Mouse (Mus musculus): Measurements from ENCODE around the gene Arsg. TPM values are rescaled to one million over a fixed set of nuclear protein-coding genes. Genes with fewer than 3 reads are reported as not detected.
"Not testable (repeated sequence)": the region's sequence is repeated elsewhere in the genome, so short reads cannot be mapped to it uniquely, and the experiment has no call there.

Gene Arsg
- polyA plus RNA-seq, 1 experiment from 2014 or later: 2.4 TPM

DNA sequence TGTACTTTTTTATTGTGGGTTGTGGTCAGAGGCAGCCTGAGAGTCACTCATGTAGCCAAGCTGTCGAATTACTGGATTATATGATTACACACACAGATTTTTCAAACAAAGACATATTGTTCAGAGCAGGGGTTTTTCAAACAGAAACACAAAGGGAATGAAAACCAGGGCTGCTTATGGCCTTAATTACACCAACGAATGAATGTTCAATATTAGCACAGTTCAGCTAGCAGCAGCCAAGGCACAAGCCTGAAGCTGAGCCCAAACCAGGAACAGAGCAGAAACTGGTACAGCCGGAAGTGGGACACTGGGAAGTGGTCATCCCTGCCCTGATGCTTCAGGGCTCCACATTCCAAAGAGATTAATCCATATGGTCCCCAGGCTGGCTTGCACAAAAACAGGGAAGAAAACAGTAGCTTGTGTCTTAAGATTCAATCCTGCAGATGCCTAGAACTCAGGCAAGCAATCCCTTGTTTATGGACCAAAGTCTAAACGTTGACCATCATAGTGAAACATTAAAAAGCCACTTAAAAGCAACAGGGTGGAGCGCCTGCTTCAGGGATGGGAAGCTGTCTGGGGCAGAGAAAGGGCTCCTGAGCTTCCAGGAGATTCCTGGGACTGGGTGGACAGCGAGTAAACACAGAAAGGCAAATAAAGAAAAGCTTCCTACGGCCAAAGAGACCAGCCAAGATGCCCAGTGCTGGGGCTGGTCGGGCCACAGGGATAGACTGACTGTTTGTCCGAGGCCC, 137.0 kb downstream of the Arsg start:
- WGBS: 11% methylated on average over 9 of the region's 9 CpGs
- peaks cover 15% of the 10 kb centered on the region for H3K4me1 ChIP-seq
- peak overlapping the region; percentile 91 for H3K4me2 ChIP-seq
- H3K9ac ChIP-seq: peak overlapping the region; percentile 59; the same call in 1 of the 2 replicates
- H3K27me3 ChIP-seq: 0 out of 2 replicates have a peak, but pooled peaks cover 12% of the 10 kb centered on the region
- no peaks in the 10 kb centered on the region for H3K9me3 ChIP-seq
- H3K36me3 ChIP-seq (replicated peaks): no peaks in the 10 kb centered on the region
- peak overlapping the region; percentile 61 for H3K4me3 ChIP-seq (replicated peaks)
- H3K27ac ChIP-seq: no peak overlapping the region
- no peak for ATAC-seq (ENCODE audit: low FRiP score)

DNA sequence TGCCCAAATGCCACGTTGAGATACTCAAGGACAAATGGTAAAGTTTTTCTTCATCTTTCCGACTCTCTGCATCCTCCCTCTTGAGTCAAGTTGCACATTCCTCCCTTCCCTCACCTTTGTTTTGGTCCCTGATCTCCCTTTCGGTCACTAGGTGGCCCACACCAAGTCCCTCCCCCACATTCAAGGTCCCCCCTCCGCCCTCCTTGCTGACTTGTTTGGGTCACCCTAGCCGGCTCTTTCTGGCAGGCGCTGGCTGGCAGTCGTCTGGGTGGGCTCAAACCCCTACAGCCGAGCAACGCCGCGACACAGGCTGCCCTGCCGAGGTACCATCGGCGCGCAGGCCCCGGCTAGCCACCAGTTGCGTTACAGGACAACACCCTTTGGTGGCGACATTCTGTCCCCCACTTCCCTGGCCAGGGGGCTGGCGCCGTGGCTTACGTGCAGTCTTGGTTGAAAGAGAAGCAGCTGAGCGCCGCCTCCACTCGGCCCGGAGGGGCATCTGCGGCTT, 137.7 kb downstream of the Arsg start:
- H3K36me3 ChIP-seq (replicated peaks): no peaks in the 10 kb centered on the region
- 0 out of 2 replicates have a peak, but pooled peaks cover 12% of the 10 kb centered on the region for H3K27me3 ChIP-seq
- H3K4me2 ChIP-seq: peak overlapping the region; percentile 91
- under 1% methylated on average over 26 of the region's 26 CpGs for WGBS
- H3K4me3 ChIP-seq (replicated peaks): peak overlapping the region; percentile 61
- peaks cover 15% of the 10 kb centered on the region for H3K4me1 ChIP-seq
- no peak; the same call in 1 of the 2 replicates for ATAC-seq (ENCODE audit: low FRiP score)
- no peaks in the 10 kb centered on the region for H3K9me3 ChIP-seq
- H3K27ac ChIP-seq: 0 out of 2 replicates have a peak overlapping the region, but pooled peaks have one; percentile 32
- peak overlapping the region; percentile 59 for H3K9ac ChIP-seq

DNA sequence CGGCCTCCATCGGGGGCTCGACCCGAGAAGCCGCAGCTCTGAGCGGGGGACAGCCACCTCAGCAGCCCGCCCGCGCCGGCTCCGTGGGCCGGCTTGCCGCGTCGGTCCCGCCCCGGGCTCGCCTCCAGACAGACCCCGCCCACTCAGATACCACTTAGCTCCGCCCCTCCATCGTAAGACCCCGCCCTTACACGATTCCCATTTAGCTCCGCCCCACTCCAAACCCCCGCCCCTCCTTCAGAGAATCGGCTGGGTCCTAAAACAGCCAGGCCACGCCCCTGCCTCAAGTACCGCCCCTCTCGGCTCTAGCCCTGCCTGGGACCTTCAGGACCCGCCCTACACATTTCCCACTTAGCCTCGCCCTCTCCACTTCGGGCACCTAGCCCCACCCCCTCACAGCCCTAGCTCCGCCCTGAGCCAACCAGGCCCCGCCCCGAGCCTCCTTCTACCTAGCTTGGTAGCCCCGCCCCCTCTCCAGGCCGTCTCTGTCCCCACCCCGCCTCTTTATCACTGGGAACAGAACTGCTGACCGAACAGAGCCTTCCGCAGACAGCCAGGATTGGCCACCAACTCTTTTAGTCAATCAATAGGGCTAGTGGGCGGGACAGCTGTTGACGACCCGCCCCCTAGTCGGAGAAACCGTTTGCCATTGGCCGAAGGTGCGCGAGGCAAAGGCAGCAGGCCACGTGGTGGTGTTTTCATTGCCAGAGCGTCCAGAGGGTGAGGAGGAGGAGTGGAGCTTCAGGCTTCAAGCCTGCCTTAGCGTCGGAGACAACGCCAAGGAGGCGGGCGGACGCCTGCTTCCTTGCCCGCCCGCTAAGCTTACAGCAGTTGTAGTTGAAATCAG, 138.4 kb downstream of the Arsg start, which contains the start of gene Wipi1:
TSS of gene Wipi1 (minus strand) at position 665 of the 847 bp plus-strand sequence.
- Histone ChIP-seq H3K27ac (0 out of 2 replicates have a peak within 1 kb of the TSS, but pooled peaks have one; percentile 32), H3K9ac (peak within 1 kb of the TSS; percentile 59), H3K9me3 (no peaks in the 10 kb centered on the region), H3K4me1 (peaks cover 16% of the 10 kb centered on the region), H3K4me3 (replicated peaks) (peak within 1 kb of the TSS; percentile 61), H3K27me3 (0 out of 2 replicates have a peak, but pooled peaks cover 12% of the 10 kb centered on the region), H3K4me2 (peak within 1 kb of the TSS; percentile 91), H3K36me3 (replicated peaks) (no peaks in the 10 kb centered on the region)
- under 1% methylated on average over 57 of the region's 58 CpGs for WGBS
- ATAC-seq (ENCODE audit: low FRiP score): peak; percentile 96

DNA sequence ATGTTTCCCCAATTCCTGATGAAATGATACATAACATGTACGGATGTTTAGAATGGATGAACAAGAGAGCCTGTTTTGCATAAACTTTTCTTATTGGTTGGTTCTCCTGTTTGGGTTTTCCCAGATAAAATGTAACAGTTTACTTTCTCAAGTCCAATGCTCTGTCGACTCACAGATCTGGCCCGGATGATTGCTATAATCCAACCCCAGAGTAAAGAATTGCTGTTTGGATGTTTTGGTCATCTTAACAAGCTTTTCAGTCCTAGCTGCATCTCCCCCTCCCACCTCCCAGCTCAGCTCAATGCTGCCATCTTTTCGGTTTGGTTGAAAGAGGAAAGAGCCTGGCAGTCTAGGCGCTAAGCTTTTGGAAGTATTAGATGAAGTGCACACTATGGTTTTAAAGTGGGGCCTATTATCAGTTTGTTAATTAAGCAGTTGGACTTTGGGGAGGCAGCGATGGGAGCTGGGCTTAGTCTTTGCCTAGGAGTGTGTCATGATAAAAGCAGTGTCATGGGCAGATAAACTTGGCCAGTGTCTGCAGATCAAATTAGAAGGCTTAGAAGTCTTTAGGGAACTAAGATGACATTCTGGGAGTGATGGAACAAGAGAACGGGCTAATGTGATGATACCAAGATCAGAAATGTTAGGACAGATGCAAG, 139.8 kb downstream of the Arsg start:
- peaks cover 19% of the 10 kb centered on the region for H3K4me1 ChIP-seq
- no peaks in the 10 kb centered on the region for H3K36me3 ChIP-seq (replicated peaks)
- 0 out of 2 replicates have a peak, but pooled peaks cover 12% of the 10 kb centered on the region for H3K27me3 ChIP-seq
- 62% methylated on average over 7 of the region's 7 CpGs for WGBS
- H3K9ac ChIP-seq: no peak overlapping the region
- no peaks in the 10 kb centered on the region for H3K9me3 ChIP-seq
- H3K4me3 ChIP-seq (replicated peaks): no peak overlapping the region
- no peak overlapping the region for H3K27ac ChIP-seq
- H3K4me2 ChIP-seq: no peak overlapping the region
- ATAC-seq (ENCODE audit: low FRiP score): no peak

DNA sequence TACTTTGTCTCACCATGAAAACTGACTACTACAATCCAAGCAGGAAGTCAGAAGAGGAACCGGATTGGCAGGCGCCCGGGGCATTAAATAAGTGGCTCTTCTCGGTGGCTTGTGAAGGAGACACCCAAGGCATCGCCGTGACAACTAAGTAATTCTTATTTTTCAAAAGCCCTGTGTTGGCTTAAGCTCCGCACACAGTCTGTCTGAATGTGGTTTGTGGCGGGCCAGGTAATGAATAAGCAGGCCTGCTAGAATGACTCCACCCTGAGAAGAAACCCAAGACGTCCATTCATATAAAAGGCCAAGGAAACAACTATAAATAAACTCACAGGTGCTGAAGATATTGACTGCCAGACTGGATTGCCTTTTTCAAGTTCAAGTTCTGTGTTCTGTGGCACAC, 142.1 kb downstream of the Arsg start:
- 62% methylated on average over 9 of the region's 9 CpGs for WGBS
- Histone ChIP-seq H3K4me1 (peaks cover 11% of the 10 kb centered on the region), H3K9me3 (no peaks in the 10 kb centered on the region), H3K4me2 (no peak overlapping the region), H3K36me3 (replicated peaks) (no peaks in the 10 kb centered on the region), H3K4me3 (replicated peaks) (no peak overlapping the region), H3K9ac (no peak overlapping the region), H3K27ac (no peak overlapping the region), H3K27me3 (0 out of 2 replicates have a peak, but pooled peaks cover 12% of the 10 kb centered on the region)
- ATAC-seq (ENCODE audit: low FRiP score): no peak

DNA sequence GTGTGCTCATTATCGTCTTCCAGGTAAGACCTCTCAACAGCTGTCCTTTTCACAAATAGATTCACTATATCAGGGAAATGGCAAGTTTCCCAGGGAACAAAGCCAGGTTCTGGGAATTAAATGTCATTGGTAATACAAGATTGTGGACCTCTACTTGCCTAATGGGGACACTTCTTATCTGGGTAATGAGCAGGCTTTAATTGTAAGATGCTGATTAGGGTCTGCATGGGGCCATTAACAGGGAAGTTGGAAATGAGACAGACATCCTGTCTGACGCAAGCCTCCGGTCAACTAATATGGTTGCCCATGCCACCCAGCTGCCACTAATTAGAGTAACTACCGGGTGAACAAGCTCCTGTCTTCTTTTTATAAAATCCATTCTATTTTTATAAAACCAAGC, 143.2 kb downstream of the Arsg start:
- Histone ChIP-seq H3K27me3 (0 out of 2 replicates have a peak, but pooled peaks cover 12% of the 10 kb centered on the region), H3K4me1 (peaks cover 4% of the 10 kb centered on the region), H3K9ac (no peak overlapping the region), H3K36me3 (replicated peaks) (no peaks in the 10 kb centered on the region), H3K27ac (no peak overlapping the region), H3K4me2 (no peak overlapping the region), H3K4me3 (replicated peaks) (no peak overlapping the region), H3K9me3 (no peaks in the 10 kb centered on the region)
- no peak for ATAC-seq (ENCODE audit: low FRiP score)
- 69% methylated on average over 4 of the region's 4 CpGs for WGBS

DNA sequence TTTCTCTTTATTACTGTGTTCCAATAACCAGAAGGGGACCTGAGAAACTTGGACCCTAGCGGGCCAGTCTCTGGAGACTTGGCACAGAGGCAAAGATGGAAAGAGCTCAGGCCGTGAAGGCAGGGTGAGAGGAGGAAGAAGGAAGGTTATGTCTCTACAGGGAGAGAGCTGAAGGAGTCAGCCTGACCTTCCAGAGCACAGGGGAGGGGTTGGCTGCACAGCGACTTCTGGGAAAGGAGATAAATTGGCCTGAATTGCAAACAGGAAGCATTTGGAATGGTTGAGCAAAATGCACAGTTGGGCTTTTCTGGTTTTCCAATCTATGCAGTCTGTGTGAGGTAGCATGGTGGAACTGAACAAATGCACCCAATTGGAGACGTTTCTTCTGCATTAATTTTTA, 143.6 kb downstream of the Arsg start:
- WGBS: 77% methylated on average over 4 of the region's 4 CpGs
- Histone ChIP-seq H3K9ac (no peak overlapping the region), H3K4me3 (replicated peaks) (no peak overlapping the region), H3K27me3 (0 out of 2 replicates have a peak, but pooled peaks cover 12% of the 10 kb centered on the region), H3K9me3 (no peaks in the 10 kb centered on the region), H3K36me3 (replicated peaks) (no peaks in the 10 kb centered on the region), H3K4me2 (no peak overlapping the region), H3K27ac (no peak overlapping the region), H3K4me1 (peaks cover 4% of the 10 kb centered on the region)
- ATAC-seq (ENCODE audit: low FRiP score): no peak

DNA sequence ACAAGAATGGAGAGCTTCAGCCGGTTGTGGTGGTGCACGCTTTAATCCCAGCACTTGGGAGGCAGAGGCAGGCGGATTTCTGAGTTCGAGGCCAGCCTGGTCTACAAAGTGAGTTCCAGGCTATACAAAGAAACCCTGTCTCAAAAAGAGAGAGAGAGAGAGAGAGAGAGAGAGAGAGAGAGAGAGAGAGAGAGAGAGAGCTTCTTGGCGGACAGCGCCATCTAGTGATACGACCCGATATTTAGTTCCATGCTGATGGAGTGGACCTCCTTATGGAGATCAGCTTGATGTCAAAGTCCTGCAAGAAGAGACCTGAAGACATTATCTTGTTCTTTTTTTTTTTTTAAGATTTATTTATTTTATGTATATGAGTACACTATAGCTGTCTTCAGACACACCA, 145.9 kb downstream of the Arsg start:
- not testable (repeated sequence) for H3K36me3 ChIP-seq (replicated peaks); H3K4me2 ChIP-seq; H3K27ac ChIP-seq; H3K9ac ChIP-seq; H3K4me3 ChIP-seq (replicated peaks); H3K9me3 ChIP-seq; H3K4me1 ChIP-seq; H3K27me3 ChIP-seq; ATAC-seq (ENCODE audit: low FRiP score)
- 37% methylated on average over 8 of the region's 8 CpGs for WGBS

DNA sequence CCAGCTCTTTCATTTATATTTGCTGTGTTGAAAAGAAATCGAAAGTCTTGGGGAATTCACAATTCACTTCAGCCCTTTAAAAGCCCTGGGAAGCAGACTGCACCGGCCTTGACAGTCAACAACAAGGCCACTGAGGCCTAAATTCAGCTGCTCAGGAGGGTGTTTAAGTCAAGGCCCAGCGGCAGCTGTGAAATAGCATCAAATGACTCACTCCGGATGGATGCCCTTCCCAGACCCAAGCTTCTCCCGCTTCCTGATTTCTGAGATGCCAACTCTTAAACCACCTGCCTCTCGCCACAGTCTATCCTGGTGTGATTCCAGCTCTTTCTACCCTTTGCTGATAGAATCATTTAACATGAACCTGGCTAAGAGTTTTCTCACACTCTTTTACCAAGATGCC, 147.2 kb downstream of the Arsg start:
- WGBS: 78% methylated on average over 6 of the region's 6 CpGs
- H3K9ac ChIP-seq: no peak overlapping the region
- no peaks in the 10 kb centered on the region for H3K36me3 ChIP-seq (replicated peaks)
- ATAC-seq (ENCODE audit: low FRiP score): no peak
- H3K9me3 ChIP-seq: no peaks in the 10 kb centered on the region
- no peak overlapping the region for H3K27ac ChIP-seq
- H3K4me1 ChIP-seq: peaks cover 10% of the 10 kb centered on the region; the same call in 1 of the 2 replicates
- no peaks in the 10 kb centered on the region for H3K27me3 ChIP-seq
- H3K4me2 ChIP-seq: no peak overlapping the region
- no peak overlapping the region for H3K4me3 ChIP-seq (replicated peaks)

DNA sequence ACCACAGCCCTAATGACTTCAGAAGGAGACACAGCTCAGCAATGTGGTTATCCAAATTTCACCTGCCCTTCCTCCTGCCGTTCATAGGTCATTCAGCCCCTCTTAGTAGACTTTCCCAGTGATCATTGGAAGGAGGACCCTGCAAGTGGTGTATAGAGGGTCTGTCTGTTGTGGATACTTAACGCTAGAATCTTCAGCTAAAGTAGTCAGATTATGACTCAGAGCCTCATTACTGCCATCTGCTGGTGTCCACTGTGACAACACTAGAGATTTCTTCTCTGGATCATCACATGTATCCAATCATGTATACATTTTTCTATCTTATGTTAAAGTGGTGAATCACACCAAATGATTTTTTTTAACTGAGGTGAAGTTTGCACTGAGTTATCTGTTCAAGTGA, 148.0 kb downstream of the Arsg start:
- Histone ChIP-seq H3K4me2 (no peak overlapping the region), H3K27me3 (no peaks in the 10 kb centered on the region), H3K9me3 (no peaks in the 10 kb centered on the region), H3K36me3 (replicated peaks) (no peaks in the 10 kb centered on the region), H3K9ac (no peak overlapping the region), H3K4me3 (replicated peaks) (no peak overlapping the region), H3K27ac (no peak overlapping the region), H3K4me1 (peaks cover 10% of the 10 kb centered on the region; the same call in 1 of the 2 replicates)
- ATAC-seq (ENCODE audit: low FRiP score): no peak
- 18% methylated on average over 2 of the region's 2 CpGs for WGBS

DNA sequence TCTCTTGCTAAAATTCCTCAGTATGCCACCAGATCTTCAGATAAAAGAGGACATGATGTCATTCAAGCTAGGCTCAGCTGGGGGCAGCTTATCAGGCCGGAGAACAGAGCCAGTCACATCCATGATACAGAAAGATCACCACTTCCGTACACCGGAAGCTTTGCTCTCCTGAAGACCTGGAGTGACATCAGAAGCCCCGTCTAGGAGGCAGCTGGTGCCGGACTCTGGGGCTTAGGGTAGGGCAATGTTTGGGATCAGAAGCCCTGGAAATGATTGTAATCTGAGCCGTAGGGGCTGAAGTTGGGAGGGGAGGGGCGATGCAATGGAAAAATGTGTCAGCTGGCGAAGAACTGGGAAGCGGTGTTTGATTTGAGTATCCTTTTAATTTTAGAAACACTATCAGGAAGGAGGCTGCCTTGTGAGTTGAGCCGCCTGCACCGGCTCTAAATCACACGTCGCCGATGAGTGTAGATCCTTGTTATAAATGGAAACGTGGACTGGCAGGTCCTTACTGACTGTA, 149.4 kb downstream of the Arsg start:
- H3K27ac ChIP-seq: no peak overlapping the region
- no peaks in the 10 kb centered on the region for H3K9me3 ChIP-seq
- H3K27me3 ChIP-seq: no peaks in the 10 kb centered on the region
- no peaks in the 10 kb centered on the region for H3K36me3 ChIP-seq (replicated peaks)
- no peak for ATAC-seq (ENCODE audit: low FRiP score)
- H3K4me3 ChIP-seq (replicated peaks): no peak overlapping the region
- H3K4me2 ChIP-seq: no peak overlapping the region
- H3K9ac ChIP-seq: no peak overlapping the region; the same call in 1 of the 2 replicates
- WGBS: 47% methylated on average over 15 of the region's 15 CpGs
- H3K4me1 ChIP-seq: peaks cover 6% of the 10 kb centered on the region; the same call in 1 of the 2 replicates

Measured in forebrain, embryonic 12.5 days (tissue).